Mouse (Mus musculus) mouse embryonic stem cell (cell line): ENCODE results near the gene Srrt.

ENCODE experiments used
- in situ Hi-C, 2 experiments: fragments of 300-500 bp; cut with MboI; formaldehyde crosslinking; loops; 1 replicate in 1 of 2; 3 replicates in 1 of 2; pipeline ENCODE4 v1.14.3; 2019 to 2020; ENCODE audit warnings: low sequenced_read_pairs in 2 of 2, low pct_unique_long_range_greater_than_20kb in 1 of 2, mixed read lengths in 1 of 2; ENCODE audit not compliant: unreplicated experiment in 1 of 2

Gene Srrt

DNA sequence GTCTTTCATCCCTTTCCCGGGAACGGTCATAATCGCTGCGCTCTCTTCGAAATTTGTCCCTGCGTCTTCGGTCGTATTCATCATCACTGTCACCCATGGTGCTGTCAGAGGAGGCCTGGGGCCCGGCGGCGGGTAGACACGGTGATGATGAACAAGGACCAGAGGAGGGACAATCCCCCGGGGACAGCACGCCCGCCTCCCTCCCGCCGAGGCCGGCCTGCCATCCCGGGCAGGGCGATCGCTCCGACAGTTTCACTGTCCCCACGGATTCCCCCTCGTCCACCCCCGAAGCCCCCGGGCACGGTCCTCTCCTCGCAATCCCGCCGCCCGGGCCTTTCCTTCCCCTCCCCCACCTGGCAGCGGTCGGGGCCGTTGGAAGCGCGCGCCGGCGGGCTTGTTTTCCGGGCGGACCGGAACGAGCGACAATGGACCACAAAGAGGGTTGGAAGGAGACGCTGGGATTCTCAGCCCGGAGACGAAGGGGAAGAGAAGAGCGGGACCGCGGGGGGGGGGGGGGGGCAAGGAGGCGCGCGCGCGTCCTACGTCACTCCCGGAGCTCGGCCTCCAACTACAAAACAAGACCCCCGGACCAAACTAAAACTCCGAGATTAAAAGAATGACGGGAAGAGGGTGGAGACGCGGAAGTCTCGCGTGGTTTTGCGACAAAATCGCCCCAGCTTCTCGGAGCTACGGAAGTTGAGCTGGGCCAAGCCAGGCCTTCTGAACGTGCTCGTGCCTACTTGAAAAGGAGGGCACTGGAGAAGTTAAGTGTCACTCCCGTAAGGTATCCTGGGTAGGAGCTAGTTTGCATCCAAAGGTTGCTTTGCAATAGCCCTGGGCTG, at the start of gene Srrt:
TSS of gene Srrt (minus strand) at position 604 of the 842 bp plus-strand sequence.
- in situ Hi-C loops, result no loop called here

DNA sequence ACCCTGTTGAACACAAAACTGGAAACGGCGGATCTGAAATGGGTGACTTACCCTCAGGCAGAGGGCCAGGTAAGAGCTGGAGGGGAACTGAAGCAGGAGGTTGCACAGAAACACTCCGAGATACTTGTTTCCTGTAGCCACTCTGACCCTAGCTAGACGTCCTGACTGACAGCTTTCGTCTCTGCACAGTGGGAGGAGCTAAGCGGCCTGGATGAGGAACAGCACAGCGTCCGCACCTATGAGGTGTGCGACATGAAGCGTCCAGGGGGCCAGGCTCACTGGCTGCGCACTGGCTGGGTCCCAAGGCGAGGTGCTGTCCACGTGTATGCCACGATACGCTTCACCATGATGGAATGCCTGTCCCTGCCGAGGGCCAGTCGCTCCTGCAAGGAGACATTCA, 46.6 kb upstream of the Srrt start:
- in situ Hi-C loops, result no loop called here

DNA sequence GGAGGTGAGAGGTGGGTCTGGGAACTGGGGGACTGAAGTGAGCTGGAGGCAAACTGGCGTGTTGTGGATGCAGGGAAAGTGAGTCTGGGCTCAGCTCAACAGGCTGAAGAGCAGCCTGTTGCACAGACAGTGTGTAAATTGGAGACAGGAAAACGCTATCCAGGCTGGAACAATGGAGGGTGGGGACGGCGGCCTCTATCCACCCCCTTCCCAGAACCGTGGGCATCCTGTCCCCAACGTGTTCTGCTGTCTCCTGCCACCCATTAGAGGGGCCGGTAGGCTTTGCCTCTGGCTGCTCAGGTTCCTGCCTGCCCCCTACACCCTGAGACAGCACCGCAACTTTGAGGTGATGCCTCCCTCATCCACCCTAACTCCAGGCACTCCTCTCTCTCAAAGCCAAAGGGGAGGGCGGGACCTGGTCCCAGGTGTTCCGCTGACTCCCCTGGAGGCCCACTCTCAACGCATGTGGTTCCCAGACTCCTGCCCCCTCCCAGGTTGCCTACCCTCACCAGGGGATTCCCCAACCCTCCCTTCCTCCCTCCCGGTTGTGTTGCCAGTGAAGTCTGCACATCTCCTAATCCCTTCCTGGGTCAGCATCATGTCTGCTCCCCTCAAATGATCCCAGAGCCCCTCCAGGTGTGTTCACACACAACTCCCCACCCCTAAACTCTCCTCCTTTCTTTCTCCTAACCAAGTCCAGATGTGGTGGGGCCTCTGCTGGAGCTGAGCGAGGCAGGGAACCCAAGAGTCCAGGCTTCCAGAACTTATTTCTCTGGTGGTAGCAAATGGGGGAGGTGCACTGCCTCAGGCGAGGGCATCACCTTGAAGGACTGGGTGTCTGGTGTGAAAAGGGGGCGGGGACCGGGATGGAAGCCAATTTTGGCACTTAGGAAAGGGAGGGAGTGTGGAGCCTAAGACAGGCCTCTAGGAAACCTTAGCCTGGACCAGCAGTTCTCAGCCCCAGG, 44.8 kb upstream of the Srrt start:
- in situ Hi-C loops, result no loop called here

DNA sequence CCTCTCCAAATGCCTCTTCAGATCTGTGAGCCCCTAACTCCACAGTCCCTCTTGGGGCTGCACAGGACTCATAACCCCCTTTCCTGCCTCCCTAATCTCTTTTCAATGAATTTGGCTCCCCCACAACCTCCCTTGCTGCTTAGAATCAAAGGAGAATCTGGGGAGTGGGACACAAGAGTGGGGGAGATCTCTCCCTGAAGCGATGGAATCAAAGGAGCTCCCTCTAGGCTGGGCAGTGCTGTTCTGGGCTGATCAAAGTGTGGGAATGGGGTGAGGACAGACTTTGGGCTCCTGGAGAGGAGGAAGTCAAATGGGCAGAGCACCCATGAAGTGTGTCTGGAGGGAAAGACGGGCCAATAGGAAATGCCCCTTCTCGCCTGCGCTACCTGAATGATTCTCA, 43.9 kb upstream of the Srrt start:
- in situ Hi-C loops, result no loop called here

GRCm38 (mm10) chr5:137351058-137351380, 43.5 kb upstream of the Srrt start:
- in situ Hi-C loops, result no loop called here

GRCm38 (mm10) chr5:137350205-137351057, 43.0 kb upstream of the Srrt start:
- in situ Hi-C loops, result no loop called here

- in situ Hi-C loops, result no loop called here
These were observed 42.1 kb upstream of the Srrt start, which contains the start of gene Ephb4 for GRCm38 (mm10) chr5:137349384-137350204. TSS of gene Ephb4 (plus strand) at chr5:137350109.

DNA sequence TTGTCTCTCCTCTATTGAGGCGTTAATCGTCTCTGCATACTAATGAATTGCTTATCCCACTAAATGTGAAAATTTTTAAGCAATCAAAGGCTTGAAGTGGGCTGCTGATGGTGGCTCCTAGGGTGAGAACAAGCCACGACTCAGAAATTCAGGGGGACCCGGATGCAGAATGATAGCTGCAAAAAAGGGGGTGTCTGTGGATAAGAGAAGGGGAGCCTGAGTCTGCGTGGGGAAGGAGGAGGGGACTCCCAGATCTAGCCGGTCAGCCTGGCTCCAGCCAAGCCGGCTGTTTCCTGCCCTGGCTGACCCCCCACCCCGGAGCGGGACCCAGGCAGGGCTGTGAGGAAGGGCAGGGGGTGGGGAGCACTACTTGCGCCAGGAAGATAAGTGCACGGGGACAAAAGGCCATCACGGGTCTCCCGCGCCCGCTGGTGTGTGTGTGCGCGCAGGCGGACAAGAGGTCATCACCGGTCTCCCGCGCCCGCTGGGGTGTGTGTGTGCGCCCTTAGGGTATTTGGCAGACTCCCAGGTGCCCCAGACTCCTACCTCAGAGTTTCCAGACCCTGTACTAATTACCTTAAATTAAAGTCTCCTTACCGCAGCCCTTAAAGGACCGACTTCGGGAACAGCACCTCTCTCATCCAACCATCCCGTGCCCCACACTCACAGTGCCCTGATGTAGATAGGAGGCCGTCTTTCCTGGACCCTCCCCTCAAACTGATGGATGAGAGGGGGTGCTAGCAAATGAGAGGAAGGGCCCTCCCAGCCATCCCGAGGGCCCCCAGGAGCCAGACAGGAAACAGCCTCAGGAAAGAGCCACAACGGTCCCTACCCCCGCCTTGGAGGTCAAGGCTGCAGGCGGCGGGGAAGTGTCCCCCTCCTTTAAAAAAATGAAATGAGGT, 41.3 kb upstream of the Srrt start:
- in situ Hi-C loops, result no loop called here

- in situ Hi-C loops, result no loop called here
These were observed 40.4 kb upstream of the Srrt start for GRCm38 (mm10) chr5:137347856-137348255.

GRCm38 (mm10) chr5:137346983-137347382, 39.5 kb upstream of the Srrt start:
- in situ Hi-C loops, result no loop called here

- in situ Hi-C loops, result no loop called here
These were observed 38.9 kb upstream of the Srrt start for GRCm38 (mm10) chr5:137346388-137346787.

GRCm38 (mm10) chr5:137345821-137346220, 38.3 kb upstream of the Srrt start:
- in situ Hi-C loops, result no loop called here

DNA sequence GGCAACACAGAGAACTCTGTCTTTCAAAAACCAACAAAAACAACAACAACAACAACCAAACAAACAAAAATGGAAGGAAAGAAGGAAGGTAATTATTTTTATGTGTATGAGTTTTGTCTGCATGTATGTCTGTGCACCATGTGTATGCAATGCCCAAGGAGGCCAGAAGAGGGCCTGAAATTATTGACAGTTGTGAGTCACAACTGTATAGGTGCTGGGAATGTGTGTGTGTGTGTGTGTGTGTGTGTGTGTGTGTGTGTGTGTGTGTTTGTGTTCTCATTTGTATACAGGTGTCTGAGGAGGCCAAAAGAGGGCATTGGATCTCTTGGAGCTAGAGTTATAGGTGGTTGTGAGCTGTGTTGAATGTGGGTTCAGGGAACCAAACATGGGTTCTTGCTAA, 36.4 kb upstream of the Srrt start:
- in situ Hi-C loops, result no loop called here

GRCm38 (mm10) chr5:137343412-137343811, 35.9 kb upstream of the Srrt start:
- in situ Hi-C loops, result no loop called here

DNA sequence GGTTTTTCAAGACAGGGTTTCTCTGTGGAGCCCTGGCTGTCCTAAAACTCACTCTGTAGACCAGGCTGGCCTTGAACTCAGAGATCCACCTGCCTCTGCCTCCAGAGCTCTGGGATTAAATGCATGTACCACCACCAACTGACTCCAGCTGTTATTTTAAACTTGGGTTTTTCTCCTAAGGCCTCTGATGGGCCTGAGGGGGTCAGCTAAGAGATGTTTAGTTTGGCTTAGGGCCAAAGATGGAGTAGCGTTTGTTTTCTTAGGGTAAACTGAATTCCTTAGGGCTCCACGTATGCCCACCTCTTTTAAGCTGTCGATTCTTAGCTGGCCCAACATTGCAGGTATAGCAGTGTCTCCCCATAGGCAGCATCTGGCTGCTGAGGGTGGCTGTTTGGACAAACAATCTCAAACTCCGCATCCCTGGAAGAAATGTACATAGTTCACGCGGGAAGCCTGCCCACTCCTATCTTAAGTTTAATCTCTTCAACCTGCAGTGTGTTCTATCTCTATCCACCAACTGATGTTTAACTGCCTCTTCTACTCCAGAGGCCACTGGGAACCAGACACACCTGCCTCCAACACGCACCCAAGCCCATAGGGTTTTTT, 35.0 kb upstream of the Srrt start:
- in situ Hi-C loops, result no loop called here

- in situ Hi-C loops, result no loop called here
These were observed 32.7 kb upstream of the Srrt start for GRCm38 (mm10) chr5:137340222-137340621.
